Mouse (Mus musculus): ENCODE measurements around the gene Rfx7.
"Not testable (repeated sequence)": the region's sequence is repeated elsewhere in the genome, so short reads cannot be mapped to it uniquely, and the experiment has no call there.

Rfx7 gene

DNA sequence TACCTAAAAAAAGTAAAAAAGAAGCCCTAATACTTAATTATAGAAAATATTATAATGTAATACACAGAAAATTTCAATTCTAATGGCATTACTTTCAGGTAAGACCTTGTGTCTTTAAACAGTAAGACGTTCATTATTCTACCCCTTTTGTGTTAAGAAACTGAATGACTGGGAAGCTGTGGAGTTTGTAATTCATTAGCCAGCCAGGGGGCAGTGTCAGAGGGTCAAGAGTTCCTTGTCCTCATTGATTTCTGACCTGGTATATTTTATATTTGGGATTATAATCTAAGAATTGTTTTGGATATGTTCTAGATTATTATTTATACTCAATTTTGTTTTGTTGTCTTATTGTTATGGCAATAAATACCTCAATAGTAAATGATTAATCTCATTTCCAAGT, 5.0 kb downstream of the Rfx7 start:
- in situ Hi-C loops (cut with MboI, MseI): no loop called here

DNA sequence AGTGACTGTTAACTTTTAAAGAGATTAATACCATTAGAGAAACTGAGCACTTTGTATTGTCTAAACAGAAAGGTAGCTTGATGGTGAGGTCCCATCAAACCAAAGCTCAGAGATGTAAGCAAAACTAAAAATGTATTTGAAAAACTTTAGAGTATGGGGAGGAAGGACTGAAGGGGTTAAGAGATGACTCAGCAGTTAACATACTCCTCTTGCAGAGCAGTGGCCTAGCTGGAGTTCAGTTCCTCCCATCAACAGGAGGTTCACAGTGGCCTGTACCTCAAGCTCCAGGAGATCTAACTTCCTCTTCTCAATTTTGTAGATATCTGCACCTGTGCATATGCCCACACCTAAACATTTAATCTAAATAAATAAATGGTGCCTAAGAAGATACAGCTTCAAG, 11.6 kb downstream of the Rfx7 start:
- in situ Hi-C loops (cut with MboI, MseI): no loop called here

DNA sequence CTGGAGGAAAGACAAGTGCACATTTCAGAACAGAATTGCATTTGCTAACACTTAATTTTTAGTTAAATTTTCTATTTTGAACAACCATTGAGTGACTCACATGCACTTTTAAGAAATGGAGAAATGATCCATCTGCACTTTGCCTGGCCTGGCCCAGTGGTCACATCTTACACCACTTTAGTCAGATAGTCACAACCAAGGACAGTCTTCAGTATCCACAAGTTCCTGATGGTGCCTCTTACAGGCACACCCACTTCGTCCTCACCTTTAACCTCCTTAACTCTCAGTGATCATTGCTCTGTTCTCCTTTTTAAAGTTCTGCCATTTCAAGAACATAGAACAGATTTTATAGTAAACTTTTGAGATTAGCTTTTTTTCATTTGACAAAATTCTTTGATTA, 26.7 kb downstream of the Rfx7 start:
- in situ Hi-C loops (cut with MboI, MseI): loop anchor here (10.0 kb wide), 1 partner anchor 46 kb away; no protein-coding TSS in a partner anchor

DNA sequence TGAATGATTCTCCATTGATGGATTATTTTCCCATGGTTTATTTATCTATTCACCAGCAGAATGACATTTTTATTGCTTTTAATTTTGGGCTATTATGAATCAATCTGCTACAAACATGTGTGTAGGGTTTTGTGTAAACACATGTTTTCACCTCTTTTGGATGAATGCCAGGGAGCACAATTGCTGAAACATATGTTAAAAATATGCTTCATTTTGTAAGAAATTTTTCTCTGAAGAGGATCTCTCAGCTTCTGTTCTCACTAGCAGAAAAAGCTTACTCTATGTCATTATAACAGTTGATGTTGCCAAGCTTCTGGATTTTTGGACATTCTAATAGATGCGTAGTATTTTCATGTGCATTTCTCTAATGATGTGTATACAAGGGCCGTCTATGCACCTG, 28.3 kb downstream of the Rfx7 start:
- in situ Hi-C loops (cut with MboI, MseI): no loop called here

DNA sequence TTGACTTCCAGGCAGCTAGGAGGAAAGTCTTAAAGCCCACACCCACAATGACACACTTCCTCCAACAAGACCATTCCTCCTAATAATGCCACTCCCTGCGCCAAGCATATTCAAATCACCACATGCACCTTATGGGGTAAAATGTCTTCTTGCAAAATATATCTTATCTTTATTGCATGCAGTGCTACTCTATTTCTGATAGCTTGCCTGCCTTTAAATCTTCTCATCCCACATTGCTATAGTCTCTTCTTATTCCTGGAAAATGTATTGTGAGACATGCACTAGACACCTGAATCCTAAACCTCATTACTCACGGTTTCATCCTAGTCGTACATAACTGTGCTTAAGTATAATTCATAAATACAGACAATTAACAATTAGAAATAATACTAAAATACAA, 31.2 kb downstream of the Rfx7 start:
- in situ Hi-C loops (cut with MboI, MseI): no loop called here

DNA sequence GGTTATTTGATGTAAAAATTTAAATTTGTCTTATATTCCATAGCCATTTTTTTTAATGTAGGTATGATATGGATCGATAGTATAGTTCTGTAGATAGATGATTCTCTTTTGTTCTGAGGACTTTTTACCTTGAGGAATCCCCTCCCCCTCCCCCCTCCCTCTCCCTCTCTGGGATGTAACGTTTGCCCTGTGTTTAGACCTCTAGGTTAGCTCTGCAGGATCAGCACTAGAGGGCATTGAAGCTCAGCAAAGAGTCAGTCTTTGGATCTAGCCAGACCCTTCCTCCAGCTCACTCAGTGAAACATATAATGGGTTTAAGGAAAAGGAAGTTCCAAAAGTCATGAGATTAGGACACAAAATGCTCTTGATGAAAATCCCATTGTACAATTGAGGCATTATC, 35.1 kb downstream of the Rfx7 start:
- in situ Hi-C loops (cut with MboI, MseI): no loop called here

DNA sequence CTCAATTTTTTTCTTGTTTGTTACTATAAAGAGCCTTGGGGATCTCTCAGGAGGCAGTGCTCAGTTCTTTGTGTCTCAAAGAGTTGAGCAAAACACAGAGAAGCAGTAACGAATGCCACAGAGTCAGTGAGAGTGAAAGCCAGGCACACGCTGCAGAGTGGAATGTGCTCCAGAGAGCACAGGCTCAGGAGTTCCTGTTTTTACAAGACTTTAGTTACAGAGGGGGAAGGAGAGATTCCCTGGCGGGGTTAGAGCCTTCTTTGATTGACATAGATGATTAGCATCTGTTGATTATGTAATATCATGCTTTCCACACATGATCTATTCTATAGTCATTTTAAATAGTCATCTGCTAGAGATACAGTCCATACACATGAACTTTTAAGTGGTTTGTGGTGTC, 48.2 kb downstream of the Rfx7 start:
- in situ Hi-C loops (cut with MboI, MseI): no loop called here

DNA sequence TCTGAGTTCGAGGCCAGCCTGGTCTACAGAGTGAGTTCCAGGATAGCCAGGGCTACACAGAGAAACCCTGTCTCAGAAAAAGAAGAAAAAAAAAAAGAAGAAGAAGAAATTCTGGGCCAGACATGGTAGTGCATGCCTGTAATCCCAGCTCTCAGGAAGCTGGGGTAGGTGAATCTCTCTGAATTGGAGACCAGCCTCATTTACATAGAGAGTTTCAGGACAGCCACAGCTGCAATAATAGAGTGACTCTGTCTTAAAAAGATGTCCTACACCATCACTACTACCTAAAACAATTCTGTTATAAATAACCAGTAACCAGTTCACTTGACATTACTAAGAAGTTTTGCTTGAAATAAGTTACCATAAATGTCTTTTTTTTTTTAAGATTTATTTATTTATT, 58.8 kb downstream of the Rfx7 start:
- in situ Hi-C loops (cut with MboI, MseI): no loop called here

DNA sequence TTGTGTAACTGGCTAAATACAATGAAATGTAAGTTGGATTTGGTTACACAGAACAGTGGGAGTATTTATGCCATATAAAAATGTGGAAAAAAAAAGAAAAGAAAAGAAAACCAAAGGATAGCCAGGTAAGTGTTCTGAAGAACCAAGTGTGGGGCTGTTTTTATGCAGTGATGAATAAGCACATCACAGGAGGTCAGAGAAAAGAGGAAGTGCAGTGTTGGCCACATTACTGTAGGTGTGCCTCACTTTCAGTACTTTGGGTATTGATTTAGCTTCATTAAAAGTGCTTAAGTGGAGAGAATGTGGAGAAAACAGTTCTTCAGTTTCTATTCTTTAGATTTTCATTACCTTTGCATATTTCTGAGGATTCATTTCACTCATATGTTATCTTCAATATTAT, 60.0 kb downstream of the Rfx7 start:
- in situ Hi-C loops (cut with MboI, MseI): no loop called here

DNA sequence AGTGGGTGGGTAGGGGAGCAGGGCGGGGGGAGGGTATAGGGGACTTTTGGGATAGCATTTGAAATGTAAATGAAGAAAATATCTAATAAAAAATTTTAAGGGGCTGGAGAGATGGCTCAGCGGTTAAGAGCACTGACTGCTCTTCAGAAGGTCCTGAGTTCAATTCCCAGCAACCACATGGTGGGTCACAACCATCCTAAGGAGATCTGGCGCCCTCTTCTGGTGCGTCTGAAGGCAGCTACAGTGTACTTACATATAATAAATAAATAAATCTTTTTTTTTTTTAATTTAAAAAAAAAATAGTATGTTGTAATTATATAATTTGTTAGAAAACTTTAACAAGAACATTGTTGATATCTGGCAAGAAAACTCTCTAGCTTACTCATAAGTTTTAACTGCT, 62.6 kb downstream of the Rfx7 start:
- in situ Hi-C loops (cut with MboI, MseI): not testable (repeated sequence)

DNA sequence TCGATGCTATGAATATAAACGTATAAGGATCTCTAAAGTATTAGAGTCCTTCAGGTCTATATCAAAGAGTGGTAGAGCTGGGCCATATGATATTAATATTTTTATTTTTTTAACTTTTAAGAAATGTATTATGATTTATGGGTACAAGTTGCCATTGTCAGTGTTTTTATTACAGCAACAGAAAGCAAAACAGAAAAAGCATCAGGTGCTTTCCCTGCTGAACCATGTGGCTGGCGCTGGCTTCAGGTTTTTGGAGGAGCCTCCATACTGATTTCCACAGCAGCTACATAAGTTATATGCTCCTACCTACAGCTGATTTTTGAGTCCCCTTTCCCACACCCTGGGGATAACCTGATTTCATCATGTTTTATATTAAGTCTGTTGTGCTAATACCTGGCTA, 68.1 kb downstream of the Rfx7 start:
- in situ Hi-C loops (cut with MboI, MseI): loop anchor here (10.0 to 25.0 kb wide), 2 partner anchors 45 to 1863 kb away; no protein-coding TSS in a partner anchor

DNA sequence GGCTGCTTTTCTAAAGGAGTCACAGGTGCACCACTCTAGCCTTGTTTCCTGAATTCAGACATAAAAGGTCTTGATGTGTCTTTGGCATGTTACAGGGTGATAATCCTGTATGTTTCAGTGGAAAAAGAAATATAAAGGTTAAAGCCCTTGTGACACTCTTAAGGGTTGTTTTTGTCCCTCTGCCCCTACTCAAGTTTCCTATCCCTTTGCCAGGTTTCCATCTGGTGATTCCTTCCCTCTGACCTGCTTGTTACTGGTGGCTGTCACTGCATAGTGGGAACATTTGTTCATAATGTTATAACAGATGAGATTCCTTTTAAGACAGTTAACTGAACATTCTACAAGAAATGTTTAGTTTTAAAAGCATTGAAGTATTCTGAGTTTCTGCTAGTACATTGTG, 77.7 kb downstream of the Rfx7 start:
- in situ Hi-C loops (cut with MboI, MseI): loop anchor here (10.0 to 25.0 kb wide), 2 partner anchors 55 to 1872 kb away; no protein-coding TSS in a partner anchor

DNA sequence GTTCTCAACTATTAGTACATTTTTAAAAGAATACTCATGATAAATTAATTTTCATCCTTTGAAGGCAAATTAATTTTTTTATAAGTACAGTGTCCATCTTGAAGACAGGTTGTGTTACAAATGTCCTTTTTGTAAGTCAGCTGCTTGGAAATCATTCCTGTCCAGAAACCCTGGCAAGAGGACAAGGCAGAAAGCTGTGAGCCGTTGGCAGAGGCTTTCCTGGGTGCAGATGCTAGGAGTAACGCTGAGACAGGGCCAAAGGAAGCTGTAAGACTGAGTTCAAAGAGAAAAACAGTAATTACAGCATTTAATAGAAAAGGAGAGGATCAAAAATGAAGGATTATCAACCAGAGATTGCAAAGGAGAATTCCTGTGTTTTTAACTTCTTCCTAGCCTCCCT, 81.8 kb downstream of the Rfx7 start:
- in situ Hi-C loops (cut with MboI, MseI): loop anchor here (25.0 kb wide), 1 partner anchor 1877 kb away; no protein-coding TSS in a partner anchor

DNA sequence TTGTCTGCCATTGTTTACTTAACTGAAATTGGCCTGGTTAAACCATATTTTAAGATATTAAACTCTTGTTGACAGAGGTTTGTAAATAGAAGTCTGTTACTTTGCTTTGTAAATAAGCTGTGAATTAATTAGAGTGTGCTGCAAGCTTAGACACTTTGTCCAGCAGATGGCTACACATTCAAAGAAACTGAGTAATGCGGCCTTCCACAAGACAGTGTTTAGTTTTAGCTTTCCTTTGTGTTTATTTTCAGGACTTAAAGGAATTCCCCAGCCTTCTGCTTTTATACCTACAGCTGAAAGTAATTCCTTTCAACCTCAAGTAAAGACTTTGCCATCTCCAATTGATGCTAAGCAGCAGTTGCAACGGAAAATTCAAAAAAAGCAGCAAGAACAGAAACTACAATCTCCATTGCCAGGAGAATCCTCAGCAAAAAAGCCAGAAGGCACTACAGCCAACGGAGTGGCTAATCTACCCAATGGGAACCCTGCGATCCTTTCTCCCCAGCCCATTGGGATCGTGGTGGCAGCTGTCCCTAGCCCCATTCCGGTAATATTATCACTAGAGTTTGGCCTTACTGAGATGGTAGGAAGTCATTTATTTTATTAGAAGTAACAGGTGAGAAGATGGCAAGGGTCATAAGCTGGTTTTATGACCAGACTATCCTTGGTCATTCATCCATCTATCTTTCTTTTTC, 82.9 kb downstream of the Rfx7 start:
- in situ Hi-C loops (cut with MboI, MseI): loop anchor here (25.0 kb wide), 1 partner anchor 1878 kb away; no protein-coding TSS in a partner anchor

DNA sequence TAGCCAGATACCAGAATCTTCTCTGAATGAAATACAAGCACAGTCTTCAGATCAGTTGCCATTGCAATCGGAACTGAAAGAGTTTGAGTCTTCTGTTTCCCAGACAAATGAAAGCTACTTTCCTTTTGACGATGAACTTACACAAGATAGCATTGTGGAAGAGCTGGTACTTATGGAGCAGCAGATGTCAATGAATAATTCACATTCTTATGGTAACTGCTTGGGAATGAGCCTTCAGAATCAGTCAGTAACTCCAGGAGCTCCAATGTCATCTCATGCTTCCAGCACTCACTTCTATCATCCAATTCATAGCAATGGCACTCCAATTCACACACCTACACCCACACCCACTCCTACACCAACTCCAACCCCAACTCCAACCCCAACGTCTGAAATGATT, 86.0 kb downstream of the Rfx7 start:
- in situ Hi-C loops (cut with MboI, MseI): loop anchor here (25.0 kb wide), 1 partner anchor 1881 kb away; no protein-coding TSS in a partner anchor

DNA sequence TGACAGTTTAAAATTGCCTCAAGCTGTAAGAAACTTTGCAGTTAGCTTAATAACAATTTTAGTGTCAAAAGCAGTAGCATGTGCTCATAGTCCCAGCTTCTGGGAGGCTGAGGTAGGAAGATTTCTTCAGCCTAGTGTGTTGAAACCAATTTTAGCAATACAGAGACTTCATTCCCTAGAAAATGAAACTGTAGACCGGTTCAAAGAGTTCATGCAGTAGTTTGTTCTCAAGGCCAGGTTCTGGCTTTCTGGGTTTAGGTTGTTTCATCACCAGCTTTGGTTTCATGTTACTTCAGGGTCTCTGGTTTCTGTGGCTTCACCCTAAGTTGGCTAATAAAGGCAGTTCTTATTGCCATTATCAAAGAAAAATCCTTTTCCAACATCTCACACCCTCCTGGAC, 91.6 kb downstream of the Rfx7 start:
- in situ Hi-C loops (cut with MboI, MseI): loop anchor here (25.0 kb wide), 1 partner anchor 1886 kb away; no protein-coding TSS in a partner anchor

DNA sequence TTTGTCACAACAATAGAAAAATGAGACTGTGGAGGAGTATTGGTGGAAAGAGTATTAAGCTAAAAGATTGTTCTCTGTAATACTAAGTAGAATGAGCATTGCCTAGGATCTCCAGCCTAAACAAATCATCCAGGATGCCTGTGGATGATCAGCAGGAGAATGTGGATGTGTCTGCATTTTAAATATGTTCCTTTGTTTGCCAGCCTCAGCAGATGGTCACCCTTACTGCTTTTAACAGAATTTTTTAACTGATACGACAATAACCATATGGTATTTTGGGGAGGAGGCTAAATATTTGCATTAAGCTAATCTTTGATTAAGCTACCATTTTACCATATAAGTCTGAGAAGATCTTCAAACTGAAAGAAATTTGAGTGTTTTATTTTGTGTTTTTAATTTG, 95.6 kb downstream of the Rfx7 start:
- in situ Hi-C loops (cut with MboI, MseI): no loop called here

DNA sequence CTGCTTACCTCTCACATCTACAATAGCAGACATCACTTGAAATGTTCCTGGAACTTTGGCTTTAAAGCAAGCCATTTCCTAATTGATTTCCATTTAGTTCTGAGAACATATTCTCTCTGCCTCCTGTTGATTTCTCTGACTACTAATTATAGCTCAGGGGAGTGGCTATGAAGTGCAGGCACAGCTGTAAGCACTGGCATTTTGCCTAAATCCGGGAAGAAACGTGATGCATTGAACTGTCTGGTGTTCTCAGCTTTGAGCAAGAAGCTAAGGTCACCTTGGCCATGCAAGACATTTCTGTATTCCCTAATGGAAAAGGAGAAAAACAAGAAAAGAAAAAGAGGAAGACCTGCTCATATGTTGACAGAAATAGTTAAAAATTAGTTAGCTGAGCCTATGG, 96.6 kb downstream of the Rfx7 start:
- in situ Hi-C loops (cut with MboI, MseI): no loop called here

DNA sequence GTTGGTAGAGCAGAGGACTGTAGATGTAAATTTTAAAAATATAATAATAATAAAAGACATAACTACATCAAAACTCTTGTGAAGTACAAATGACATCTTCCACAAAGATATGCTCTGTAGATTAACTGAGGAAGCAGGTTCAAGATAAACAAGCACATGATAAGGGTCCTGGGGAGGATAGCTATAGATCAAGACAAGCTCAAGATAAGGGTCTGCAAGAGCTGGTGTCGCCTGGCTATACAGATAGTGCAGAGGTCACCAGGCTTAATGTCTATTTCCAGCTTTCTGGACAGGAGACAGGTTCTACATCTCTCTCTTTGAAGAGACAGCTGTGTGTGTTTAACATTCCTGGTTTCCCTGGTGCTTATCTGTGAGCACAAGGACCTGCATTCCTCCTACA, 100.2 kb downstream of the Rfx7 start:
- in situ Hi-C loops (cut with MboI, MseI): no loop called here

DNA sequence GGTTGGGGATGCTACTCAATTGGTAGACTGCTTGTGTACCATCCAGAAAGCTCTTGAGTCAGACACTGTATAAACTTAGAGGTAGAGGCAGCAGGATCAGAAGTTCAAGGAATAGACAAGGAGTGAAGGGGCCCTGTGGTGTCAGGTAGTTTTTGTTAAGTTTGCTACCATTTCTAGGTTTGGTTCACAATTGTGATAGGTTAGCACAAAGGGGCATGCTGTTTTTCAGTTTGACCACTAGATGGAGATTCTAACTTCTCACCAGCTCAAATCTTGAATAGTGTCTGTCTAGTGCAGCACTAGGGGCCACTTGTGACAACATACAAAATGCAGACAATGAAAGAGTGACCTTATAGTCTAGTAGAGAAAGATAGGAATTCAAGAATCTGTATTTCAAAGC, 103.1 kb downstream of the Rfx7 start:
- in situ Hi-C loops (cut with MboI, MseI): loop anchor here (5.0 kb wide), 1 partner anchor 37 kb away; no protein-coding TSS in a partner anchor

DNA sequence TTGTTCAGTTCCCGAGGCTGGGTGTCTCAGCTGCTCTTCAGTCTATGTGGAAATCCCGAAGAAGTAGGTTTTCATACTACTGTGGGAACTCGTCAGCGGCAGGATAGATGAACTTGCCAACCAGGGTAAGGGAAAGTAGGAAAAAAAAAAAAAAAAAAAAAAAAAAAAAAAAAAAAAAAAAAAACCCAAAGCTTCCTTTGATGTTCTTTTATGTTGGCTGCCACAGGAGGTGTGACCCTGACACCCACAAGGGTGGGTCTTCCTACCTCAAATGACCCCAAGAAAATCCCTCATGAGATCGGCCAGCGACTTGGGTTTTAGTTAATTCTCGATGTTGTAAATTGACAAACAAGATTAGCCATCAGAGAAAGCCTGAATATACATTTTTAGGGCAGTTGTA, 104.5 kb downstream of the Rfx7 start:
- in situ Hi-C loops (cut with MboI, MseI): loop anchor here (5.0 kb wide), 1 partner anchor 36 kb away; no protein-coding TSS in a partner anchor

DNA sequence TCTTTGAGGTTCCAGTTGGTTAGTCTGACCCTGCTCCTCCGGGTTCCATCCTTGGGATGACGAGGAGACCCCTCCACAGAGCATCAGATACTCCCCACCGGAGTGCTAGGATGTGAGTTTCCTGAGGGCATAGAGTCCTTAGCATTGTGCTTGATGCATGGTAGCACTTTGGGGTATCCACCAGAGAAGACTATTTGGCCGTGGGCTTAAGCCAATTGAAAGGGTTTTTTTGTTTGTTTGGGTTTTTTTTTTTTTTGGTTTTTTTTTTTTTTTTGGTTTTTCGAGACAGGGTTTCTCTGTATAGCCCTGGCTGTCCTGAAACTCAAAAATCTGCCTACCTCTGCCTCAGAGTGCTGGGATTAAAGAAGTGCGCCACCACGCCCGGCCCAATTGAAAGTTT, 105.2 kb downstream of the Rfx7 start:
- in situ Hi-C loops (cut with MboI, MseI): loop anchor here (5.0 kb wide), 1 partner anchor 35 kb away; no protein-coding TSS in a partner anchor

All from T-helper 1 cell (primary cell).